Mouse (Mus musculus) left cerebral cortex, adult 11 months (tissue): ENCODE data around the gene Lama5.

Experiments
- DNase-seq: peaks from one replicate; pipeline ENCODE4 v3.0.0; 2022; ENCODE audit warnings: low spot score

The Lama5 gene

DNA sequence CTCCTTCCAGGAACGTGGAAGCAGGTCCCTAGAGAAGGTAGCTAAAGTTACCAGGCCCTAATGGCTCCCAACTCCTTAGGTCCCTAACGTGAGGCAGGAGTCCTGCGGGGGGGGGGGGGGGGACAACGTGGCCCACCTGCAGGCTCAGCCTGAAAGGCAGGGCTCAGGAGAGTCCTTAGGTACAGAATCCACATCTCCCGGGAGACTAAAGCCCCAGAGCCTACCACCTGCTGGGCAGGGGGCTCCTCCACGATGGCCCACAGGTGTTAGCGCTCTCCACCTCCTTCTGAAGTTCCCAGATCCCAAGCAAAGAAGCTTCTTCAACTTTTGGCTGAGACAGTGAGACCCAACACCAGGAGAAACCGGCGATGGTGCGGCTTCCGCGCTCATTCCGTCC is 1.0 kb downstream of the Lama5 start:
- no peak for DNase-seq

DNA sequence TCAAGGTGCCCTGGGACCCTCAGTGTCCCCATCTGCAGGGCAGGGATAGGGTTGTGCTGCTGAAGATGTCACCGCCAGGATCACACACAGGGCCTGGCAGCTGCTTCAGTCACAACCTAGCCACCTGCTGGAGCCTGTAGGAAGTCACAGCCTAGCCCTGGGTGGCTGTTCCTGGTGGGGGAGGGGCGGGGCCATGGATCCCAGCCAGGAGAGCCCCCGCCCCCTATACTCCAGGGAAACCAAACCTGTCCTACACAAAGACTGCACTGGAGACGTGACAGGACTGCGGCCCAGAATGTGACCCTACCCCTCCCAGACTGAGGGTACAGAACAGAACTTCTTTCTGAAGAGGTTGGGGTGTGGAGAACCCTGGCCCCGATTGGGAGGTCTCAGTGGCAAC is 3.4 kb downstream of the Lama5 start:
- DNase-seq = no peak

DNA sequence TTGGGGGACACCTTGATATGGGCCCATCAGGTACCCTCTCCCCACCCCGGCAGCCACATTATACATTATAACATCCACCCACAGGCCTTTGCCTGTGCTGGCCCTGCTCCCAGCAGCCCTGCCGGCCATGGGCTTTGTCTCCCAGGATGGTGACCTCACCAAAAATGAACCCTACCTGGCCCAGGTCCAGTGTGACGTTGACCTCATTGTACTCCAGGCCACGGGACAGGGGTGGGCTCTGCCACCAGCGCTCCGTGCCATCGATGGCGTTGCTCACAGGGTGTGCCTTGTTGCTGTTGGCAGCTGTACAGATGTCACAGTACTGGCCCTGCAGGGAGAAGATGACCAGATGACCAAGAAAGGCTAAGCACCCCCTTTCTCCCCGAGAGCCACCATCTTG is 4.6 kb downstream of the Lama5 start:
- no peak for DNase-seq

DNA sequence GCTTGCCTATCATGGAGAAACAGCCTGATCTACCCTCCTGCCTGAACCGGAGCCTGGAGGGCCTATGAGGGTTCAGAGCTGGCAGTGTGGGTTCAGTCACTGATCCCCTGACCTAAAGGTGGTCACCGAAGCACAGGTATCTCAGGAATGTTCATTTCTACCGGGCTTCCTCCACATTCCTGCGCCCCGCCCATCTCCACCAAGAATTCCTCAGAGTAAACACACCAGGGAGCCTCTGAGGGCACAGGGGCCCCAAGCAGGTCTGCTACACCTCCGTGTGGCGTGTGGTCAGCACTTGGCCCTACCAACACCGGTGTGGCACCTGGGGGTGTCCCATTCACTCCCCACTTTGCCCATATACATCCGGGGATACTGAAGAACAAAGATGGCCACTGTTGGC is 5.5 kb downstream of the Lama5 start:
- no peak for DNase-seq

DNA sequence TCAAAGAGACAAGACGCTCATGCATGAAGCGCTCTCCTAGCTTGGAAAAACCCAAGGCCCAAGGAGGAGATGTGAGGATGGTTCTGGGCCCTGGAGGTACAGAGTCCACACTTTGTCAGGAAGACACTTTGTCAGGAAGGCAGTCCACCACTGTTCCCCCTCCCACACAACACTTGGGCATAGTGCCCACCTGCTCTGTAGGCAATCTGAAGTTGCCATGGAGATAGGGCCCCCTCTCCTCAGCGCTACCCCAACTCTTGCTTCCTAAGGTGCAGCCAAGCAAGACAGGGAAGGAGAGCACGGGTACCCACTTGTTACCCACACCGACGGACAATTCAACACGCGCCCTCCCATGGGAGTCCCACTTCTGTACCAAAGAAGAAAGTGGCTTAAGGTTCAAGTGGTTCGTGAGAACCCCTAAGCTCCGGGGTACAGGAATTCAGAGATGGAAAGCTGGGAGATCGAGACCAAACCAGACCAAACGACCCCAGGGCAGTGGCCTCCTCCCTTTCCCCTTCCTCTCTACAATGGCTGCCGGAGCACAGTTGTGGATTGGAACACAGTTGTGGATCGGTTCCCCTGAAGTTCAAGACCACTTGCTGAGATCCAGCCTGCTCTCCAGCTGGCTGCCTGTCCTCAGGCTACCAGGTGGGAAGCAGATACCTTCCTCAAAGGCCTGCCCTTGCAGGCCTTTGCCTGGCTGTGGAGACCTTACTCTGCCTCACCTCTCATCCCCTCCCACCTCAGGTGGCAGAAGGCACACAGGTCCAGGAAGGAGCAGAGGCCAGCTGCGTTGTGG is 6.3 kb downstream of the Lama5 start:
- DNase-seq = no peak

DNA sequence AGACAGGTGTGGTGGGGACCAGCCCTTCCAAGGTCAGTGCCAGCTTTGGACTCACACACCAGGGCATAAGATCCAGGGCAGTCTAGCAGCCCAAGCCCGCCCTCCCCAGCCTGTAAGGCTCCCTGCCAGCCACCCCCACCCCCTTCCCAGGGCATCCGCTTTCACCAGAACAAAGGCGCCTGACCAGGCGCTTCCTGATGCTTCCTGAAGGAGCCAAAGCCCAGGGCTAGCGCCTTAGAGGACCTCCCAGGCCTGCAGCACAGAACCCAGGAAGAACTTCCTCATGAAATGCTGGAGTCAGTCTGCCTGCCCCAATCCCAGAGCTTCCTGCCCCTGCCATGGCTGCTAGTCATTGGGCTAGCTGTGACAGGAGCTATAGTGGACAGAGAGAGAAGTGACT is 7.0 kb downstream of the Lama5 start:
- no peak for DNase-seq

DNA sequence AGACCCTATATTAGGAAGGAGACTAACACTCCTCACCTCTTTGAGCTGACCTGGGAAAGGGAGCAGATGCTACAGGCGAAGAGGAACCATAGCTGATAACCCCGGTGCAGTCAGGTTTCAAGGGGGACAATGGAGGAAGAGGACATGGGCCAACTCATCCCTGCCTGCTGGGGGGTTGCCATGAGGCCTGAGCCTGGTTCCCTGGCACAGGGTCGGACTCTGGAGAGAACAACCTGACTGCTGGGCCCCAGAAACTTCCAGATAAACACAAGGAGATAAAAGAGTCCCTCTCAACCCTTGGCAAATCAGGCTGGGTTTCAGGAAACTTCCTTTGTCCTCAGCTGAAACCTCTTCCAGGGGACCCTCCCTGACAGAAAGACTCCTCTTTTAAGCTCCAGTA is 7.4 kb downstream of the Lama5 start:
- DNase-seq = no peak

DNA sequence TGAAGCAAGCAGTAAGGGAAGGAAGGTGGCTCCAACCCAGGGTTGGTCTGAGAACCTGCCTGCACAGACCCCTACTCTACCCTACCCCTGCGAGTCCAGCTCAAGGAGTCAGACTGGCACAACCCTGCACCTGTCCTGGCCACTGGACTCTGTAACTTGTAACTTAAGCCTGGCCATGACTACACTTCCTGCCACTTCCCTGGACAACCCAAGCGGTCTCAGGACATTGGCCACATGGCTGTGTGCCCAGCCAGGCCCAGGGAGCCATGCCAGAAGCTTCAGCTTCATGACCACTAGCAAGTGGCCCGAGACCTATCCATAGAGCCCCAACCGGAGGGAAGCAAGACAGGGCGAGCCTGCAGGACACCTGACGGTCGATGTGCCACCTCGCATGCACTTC is 8.1 kb downstream of the Lama5 start:
- DNase-seq = no peak

DNA sequence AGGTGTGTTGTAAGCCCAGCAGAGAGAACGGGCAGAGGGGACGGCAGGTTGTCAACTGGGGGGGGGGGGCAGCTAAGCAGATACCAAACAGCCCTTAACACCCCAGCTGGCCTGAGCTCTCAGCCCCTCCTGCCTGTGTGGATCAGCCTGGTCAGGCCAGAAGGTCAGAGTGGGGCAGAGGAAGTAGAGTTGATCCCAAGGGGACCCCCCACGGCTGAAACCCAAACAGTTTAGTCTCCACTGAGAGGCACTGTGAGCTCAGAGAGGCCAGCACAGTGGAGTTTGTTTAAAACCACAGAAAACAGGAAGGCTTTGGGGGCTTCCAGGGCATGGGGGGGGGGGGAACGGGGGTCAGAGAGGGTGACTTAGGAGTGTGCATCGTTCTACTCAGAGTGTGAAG is 8.7 kb downstream of the Lama5 start:
- DNase-seq = no peak

DNA sequence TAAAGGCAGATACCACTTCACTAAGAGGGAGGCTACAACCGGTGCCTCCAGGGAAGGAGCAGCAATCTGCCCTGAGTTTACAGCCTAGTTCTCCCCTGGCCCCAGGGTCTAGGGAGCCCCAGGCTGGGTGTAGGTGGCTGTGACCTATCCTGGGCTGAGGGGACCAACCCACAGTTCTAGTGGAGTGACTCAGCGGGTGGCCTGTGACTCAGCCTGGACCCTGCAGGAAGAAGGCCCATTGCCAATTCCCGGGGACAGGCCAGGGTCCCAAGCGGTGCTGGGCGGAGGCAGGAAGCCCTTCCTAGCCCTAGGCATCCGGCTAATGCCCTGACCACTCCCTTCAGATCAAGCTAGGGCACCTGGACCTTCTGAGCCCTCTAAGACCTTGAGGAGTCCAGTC is 9.7 kb downstream of the Lama5 start:
- no peak for DNase-seq

DNA sequence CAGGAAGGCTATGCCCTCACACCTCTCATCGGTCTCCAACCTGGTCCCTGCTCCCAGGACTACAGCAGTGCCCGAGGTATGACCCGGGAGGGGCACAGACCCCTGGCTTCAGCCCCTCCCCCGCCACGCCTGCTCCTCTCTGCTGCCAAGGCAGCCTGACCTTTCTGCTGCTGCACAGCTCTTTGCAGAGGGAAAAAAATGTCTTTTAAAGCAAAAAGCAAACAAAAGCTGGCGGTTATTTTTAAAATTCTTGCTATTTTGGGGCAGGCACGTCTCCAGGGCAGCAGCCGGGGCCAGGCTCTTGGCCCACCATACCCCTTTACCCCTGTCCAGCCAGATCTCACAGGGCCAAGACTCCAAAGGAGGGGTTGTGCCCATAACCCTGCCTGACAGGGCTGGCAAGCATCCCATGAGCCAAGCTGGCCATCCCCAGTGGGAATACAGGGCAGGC is 10.6 kb downstream of the Lama5 start:
- no peak for DNase-seq

DNA sequence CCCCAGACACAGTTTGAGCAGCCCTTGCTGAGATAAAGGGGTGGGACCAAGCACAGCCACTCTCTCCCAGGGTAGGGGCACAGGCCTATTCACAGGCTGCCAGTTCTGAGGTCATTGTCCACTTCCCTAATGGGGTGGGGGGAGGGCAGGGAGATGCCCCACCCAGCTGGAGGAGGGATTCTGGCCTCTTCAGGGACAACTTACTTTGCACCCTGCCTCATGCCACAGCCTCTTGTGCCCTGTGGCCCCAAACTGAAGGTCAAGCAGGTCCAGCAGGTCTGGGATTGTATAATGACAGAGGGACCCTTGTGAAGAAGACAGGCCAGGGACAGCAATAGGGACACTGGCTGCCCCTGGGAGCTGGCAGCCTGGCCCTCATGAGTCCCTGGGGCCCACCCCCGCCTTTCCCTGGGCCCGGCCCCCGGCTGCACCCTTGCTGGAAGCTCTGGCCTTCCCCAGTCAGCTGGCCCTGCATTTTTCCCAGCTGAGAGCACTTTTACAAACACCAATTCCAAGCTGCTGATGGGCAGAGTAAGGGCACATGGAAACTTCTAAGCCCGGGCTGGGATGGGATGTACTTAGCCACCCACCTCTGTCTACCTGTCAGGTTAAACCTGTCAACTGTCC is 11.2 kb downstream of the Lama5 start:
- DNase-seq = no peak

DNA sequence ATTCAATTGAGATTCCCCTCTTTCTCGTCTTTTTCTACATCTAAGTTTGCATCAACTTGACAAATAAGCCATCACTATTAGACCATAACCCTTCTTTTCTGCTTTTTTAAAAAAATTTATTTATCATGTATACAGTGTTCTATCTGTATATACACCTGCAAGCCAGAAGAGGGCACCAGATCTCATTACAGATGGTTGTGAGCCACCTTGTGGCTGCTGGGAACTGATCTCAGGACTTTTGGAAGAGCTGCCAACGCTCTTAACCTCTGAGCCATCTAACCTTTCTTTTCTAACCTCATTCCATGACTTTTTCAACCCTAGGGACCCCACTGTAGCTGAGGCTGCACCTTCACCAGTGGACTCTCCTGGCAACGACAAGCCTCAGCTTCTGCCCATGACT is 13.4 kb downstream of the Lama5 start:
- no peak for DNase-seq

DNA sequence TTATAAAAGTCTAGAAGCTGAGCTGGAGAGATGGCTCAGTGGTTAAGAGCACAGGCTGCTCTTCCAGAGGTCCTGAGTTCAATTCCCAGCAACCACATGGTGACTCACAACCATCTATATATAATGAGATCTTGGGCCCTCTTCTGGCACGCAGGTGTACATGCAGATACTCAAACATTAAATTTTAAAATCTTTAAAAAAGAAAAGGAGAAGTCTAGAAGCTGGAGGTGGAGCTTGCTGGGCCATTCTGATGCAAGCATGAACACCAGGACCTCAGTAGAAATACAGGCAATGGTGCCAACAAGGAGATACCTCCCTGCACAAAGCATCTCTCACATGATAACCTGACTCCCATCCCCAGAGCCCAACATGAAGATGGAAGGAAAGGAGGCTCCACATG is 16.7 kb downstream of the Lama5 start:
- no peak for DNase-seq

DNA sequence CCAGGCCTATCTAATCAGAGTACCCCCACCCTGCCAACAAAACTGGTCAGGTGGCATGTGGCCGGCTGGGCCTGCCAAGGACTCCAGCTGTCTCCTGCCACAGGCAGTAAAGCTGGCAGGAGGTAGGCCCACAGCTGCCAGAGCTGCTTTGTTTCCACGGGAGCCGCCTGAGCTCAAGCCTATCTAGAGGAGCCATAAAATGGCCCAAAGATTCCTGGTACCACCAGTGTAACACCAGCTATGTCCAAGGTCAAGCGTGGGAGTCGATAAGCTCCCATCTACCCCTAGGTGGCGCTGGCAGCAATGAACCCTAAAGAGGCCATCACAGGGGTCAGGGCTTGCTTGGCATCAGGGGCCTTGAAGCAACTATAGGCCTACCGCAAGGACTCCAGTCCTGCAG is 17.8 kb downstream of the Lama5 start:
- DNase-seq = no peak

DNA sequence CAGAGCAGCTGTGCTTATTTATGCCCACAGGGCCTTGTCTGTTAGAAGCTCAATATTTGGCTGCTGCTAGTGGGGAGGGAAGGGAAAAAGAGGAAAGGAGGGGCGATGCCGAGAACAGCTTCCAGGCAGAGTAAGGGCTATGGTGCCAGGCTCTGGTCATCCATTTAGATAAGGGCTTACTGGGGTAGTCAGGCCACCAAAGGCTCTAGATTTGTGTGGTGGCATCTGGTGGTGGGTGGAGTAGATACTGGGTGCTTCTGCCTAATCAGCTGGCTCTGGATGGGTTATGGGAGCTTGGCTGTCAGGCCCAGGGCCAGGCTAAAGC is 19.7 kb downstream of the Lama5 start:
- DNase-seq = no peak

DNA sequence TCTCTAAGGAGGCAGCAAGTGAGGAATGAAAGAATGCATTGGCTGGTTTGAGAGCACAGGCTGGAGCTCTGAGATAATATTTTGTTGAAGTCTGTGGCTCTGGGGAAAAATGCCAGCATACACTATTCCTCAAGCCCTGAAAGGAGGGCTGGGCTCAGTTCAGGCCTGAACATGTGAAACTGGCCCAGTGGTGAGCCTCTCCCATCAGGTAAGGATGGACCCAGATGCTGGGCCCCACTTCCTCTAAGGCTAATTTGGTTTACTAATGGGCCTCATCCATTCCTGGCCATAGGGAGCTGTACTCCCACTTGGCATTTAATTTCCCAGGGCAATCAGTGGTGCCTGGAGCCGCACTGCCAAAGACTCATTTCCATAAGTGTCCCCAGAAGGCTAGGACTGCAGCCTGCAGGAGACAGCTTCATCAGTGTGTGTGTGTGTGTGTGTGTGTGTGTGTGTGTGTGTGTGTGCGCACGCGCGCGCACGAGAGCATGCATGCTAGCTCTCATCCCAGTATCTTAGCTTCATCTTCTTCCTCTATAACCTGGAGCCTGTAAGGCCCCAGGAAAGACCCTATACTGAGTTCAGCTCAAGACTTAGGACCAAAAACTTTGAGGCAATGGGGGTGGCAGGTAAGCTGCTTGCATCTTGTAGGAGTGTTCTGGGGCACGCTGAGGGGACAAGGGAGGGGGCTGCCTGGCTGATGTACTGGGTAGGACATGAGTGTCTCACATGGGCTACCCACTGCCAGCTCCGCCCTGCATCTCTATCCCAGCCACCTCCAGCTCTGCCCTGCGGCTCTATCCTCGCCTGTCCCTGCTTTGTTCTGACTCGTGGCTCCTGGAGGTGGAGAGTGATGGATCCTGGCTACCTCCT is 20.3 kb downstream of the Lama5 start:
- DNase-seq = no peak

DNA sequence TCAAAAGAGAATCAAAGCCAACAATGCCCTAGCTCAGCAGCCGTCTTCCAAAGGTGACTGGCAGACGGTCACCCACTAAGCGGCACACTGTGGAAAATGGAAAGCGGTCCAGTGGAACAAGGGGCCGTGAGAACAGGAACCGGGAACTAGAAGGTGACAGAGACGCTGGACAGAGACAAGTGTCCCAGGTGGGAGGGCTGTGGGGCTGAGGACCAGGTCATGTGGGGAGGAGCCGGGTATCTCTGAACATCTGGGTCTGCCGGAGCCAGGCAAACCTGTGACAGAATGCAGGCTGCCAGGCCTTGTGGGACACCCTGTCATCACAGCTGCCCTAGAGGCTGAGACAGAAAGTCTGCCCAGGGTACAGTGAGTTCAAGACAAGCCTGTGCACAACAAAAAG is 21.2 kb downstream of the Lama5 start:
- DNase-seq = no peak

DNA sequence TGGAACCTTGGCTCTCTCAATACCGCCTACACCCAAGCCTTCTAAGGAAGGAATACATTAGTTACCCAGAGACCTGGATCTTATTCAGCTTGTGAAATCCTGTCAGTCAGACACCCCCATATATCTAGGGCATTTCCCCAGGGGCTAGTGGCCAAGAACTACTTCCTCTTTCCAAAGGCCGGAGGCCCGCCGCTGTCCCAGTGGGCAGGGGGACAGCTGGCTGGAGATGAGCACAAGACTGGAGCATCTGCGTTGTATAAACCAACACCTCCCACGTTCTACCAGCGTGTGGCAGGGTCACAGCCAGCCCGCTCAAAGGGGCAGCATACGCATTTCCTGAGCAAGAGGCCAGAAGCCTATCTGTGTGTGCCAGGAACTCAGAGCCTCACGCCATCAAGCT is 22.9 kb downstream of the Lama5 start:
- no peak for DNase-seq

DNA sequence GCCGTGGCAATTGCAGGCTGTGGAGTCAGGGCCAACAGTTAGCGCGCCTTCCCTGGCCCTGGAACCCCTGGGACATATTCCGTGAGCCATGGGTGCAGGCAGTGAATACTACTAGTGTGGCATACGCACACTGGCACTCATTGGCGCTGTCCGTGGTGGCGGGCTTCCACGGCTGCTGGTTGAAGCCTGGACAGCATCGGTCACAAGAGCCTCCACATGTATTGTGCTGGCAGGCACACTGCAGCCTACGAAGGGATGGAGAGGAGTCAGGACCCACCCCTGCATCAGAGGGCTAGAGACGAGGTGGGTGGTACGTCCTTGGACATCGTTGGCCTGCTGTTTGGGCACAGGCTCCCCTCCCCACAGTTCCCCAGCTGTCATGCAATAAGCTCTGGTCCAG is 23.4 kb downstream of the Lama5 start:
- DNase-seq = no peak

DNA sequence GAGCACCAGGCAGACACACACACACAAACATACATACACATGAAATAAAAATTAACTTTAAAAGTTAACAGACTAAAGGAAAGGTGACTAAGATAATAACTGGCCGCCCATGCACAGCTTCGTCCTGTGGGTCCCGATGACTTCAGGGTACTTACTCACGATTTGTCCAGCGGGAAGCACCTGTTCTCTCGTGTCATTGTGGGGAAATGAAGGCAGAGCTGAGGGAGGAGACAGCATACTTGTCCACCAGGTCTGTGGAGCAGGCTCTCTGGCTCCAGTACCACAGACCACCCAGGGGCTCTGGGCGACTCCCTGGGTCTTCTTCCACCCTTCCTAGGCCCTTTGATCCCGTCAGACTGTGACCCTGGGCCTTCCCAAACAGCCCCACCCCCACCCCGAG is 24.4 kb downstream of the Lama5 start:
- DNase-seq = no peak

DNA sequence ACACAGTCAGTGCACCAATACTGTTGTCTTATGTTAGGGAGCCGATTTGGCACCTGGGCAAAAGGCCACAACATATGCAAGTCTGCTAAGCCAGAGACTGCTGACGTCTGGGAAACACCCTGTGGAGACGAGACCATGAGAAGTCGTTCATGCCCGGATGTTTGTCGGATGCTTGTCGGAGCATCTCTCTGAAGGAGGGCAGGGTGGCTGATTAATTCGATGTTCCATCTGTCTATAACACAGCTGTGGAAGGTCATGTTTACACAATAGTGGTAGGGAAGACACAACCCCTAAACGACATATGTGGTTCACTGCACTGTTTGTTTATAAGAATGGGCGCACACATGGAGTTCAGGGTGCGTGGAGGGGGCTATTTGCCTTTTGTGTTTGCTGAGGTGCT is 25.0 kb downstream of the Lama5 start:
- no peak for DNase-seq

DNA sequence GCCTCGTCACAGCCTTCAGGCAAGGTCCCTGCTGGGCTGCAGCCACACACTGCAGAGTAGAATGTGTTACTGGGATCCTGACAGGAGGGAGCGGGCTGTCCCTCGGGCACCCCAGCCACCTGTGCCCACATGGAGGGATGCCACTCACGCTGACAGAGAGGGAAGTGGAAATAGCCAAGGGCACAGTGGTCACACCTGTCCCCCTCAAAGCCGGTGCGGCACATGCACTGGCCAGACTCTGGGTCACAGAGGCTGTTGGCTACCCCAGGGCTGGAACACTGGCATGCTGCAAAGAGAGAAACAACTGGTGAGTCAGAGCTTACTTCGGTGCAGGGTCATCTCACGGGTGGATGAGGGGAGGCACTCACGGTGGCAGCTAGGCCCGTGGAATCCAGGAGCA is 26.9 kb downstream of the Lama5 start:
- no peak for DNase-seq
